Mouse (Mus musculus): ENCODE measurements around the gene Hspa4. TPM values are rescaled to one million over a fixed set of nuclear protein-coding genes. Genes with fewer than 3 reads are reported as not detected.
"Not testable (repeated sequence)": the region's sequence is repeated elsewhere in the genome, so short reads cannot be mapped to it uniquely, and the experiment has no call there.

The Hspa4 gene
- 82.4 and 84.2 TPM in 2 replicates for polyA plus RNA-seq (2016; fragmentation: Nextera tagmentation; extraction: Ambion mirVana)

- H3K4me3 ChIP-seq: peak within 1 kb of the TSS; percentile 88
- peak; percentile 94 for ATAC-seq (ENCODE audit: insufficient number of reproducible peaks, low FRiP score)
- H3K4me1 ChIP-seq (replicated peaks): peaks cover 37% of the 10 kb centered on the region
- WGBS: under 1% methylated on average over 58 of the region's 58 CpGs
- no peaks in the 10 kb centered on the region for H3K27me3 ChIP-seq (replicated peaks)
- H3K4me2 ChIP-seq: peak within 1 kb of the TSS; percentile 83
- H3K9me3 ChIP-seq (replicated peaks): no peaks in the 10 kb centered on the region
- peaks cover 9% of the 10 kb centered on the region for H3K36me3 ChIP-seq
- peak within 1 kb of the TSS; percentile 100 for H3K27ac ChIP-seq (ENCODE audit: poor library complexity, severe bottlenecking)
- H3K9ac ChIP-seq: peak within 1 kb of the TSS; percentile 98
Observed at GRCm38 (mm10) chr11:53300330-53301166, at the start of gene Hspa4. Gene Hspa4, minus strand, starts transcription at chr11:53300457.

GRCm38 (mm10) chr11:53345738-53346137 lies 45.5 kb upstream of the Hspa4 start:
- Histone ChIP-seq H3K4me1 (replicated peaks) (peaks cover 13% of the 10 kb centered on the region), H3K27ac (ENCODE audit: poor library complexity, severe bottlenecking) (no peak overlapping the region), H3K9me3 (replicated peaks) (no peaks in the 10 kb centered on the region), H3K9ac (no peak overlapping the region), H3K4me2 (0 out of 2 replicates have a peak overlapping the region, but pooled peaks have one; percentile 9), H3K4me3 (no peak overlapping the region), H3K27me3 (replicated peaks) (no peaks in the 10 kb centered on the region), H3K36me3 (no peaks in the 10 kb centered on the region)
- ATAC-seq (ENCODE audit: insufficient number of reproducible peaks, low FRiP score): no peak
- WGBS: 16% methylated on average over 2 of the region's 2 CpGs

GRCm38 (mm10) chr11:53345328-53345727 lies 45.1 kb upstream of the Hspa4 start:
- Histone ChIP-seq H3K4me3 (no peak overlapping the region), H3K4me1 (replicated peaks) (peaks cover 13% of the 10 kb centered on the region), H3K9me3 (replicated peaks) (no peaks in the 10 kb centered on the region), H3K27ac (ENCODE audit: poor library complexity, severe bottlenecking) (peak overlapping the region; percentile 5; the same call in 1 of the 2 replicates), H3K9ac (no peak overlapping the region), H3K27me3 (replicated peaks) (no peaks in the 10 kb centered on the region), H3K4me2 (no peak overlapping the region), H3K36me3 (no peaks in the 10 kb centered on the region)
- 9% methylated on average over 5 of the region's 5 CpGs for WGBS
- peak; percentile 68; the same call in 1 of the 2 replicates for ATAC-seq (ENCODE audit: insufficient number of reproducible peaks, low FRiP score)

GRCm38 (mm10) chr11:53342711-53343110 lies 42.5 kb upstream of the Hspa4 start:
- ATAC-seq (ENCODE audit: insufficient number of reproducible peaks, low FRiP score): no peak
- 47% methylated on average over 5 of the region's 5 CpGs for WGBS

GRCm38 (mm10) chr11:53341019-53341418 lies 40.8 kb upstream of the Hspa4 start:
- H3K4me1 ChIP-seq (replicated peaks): peaks cover 13% of the 10 kb centered on the region
- not testable (repeated sequence) for H3K4me2 ChIP-seq; H3K36me3 ChIP-seq; H3K9me3 ChIP-seq (replicated peaks); H3K27ac ChIP-seq (ENCODE audit: poor library complexity, severe bottlenecking); H3K27me3 ChIP-seq (replicated peaks); ATAC-seq (ENCODE audit: insufficient number of reproducible peaks, low FRiP score); H3K4me3 ChIP-seq; H3K9ac ChIP-seq
- whole genome bisulfite sequencing: 91% methylated on average over 10 of the region's 10 CpGs

More at GRCm38 (mm10) chr11:53342711-53343110, 42.5 kb upstream of the Hspa4 start:
- no peaks in the 10 kb centered on the region for H3K36me3 ChIP-seq
- no peak overlapping the region for H3K4me3 ChIP-seq
- H3K27ac ChIP-seq (ENCODE audit: poor library complexity, severe bottlenecking): no peak overlapping the region
- no peak overlapping the region for H3K9ac ChIP-seq
- H3K4me2 ChIP-seq: no peak overlapping the region
- H3K27me3 ChIP-seq (replicated peaks): no peaks in the 10 kb centered on the region
- no peaks in the 10 kb centered on the region for H3K9me3 ChIP-seq (replicated peaks)
- peaks cover 13% of the 10 kb centered on the region for H3K4me1 ChIP-seq (replicated peaks)

GRCm38 (mm10) chr11:53337684-53338083 lies 37.4 kb upstream of the Hspa4 start:
- peaks cover 10% of the 10 kb centered on the region for H3K4me1 ChIP-seq (replicated peaks)
- H3K4me3 ChIP-seq: no peak overlapping the region
- ATAC-seq (ENCODE audit: insufficient number of reproducible peaks, low FRiP score): no peak
- no peak overlapping the region for H3K9ac ChIP-seq
- no peaks in the 10 kb centered on the region for H3K9me3 ChIP-seq (replicated peaks)
- no peak overlapping the region for H3K4me2 ChIP-seq
- H3K27me3 ChIP-seq (replicated peaks): no peaks in the 10 kb centered on the region
- WGBS: 53% methylated on average over 8 of the region's 8 CpGs
- H3K36me3 ChIP-seq: peaks cover 9% of the 10 kb centered on the region
- H3K27ac ChIP-seq (ENCODE audit: poor library complexity, severe bottlenecking): no peak overlapping the region

GRCm38 (mm10) chr11:53336924-53337323 lies 36.7 kb upstream of the Hspa4 start:
- WGBS: 68% methylated on average over 1 of the region's 1 CpGs
- no peak overlapping the region for H3K4me3 ChIP-seq
- no peak overlapping the region for H3K27ac ChIP-seq (ENCODE audit: poor library complexity, severe bottlenecking)
- H3K36me3 ChIP-seq: peaks cover 17% of the 10 kb centered on the region
- no peak overlapping the region for H3K9ac ChIP-seq
- no peak overlapping the region for H3K4me2 ChIP-seq
- peaks cover 10% of the 10 kb centered on the region for H3K4me1 ChIP-seq (replicated peaks)
- H3K27me3 ChIP-seq (replicated peaks): no peaks in the 10 kb centered on the region
- no peak for ATAC-seq (ENCODE audit: insufficient number of reproducible peaks, low FRiP score)
- H3K9me3 ChIP-seq (replicated peaks): no peaks in the 10 kb centered on the region

GRCm38 (mm10) chr11:53336182-53336571 lies 35.9 kb upstream of the Hspa4 start:
- Histone ChIP-seq H3K9ac (no peak overlapping the region), H3K27ac (ENCODE audit: poor library complexity, severe bottlenecking) (no peak overlapping the region), H3K4me2 (no peak overlapping the region), H3K4me1 (replicated peaks) (peaks cover 10% of the 10 kb centered on the region), H3K27me3 (replicated peaks) (no peaks in the 10 kb centered on the region), H3K36me3 (peaks cover 25% of the 10 kb centered on the region), H3K4me3 (no peak overlapping the region), H3K9me3 (replicated peaks) (no peaks in the 10 kb centered on the region)
- no peak for ATAC-seq (ENCODE audit: insufficient number of reproducible peaks, low FRiP score)

- Histone ChIP-seq H3K4me2 (peak overlapping the region; percentile 7; the same call in 1 of the 2 replicates), H3K27me3 (replicated peaks) (no peaks in the 10 kb centered on the region), H3K36me3 (peaks cover 30% of the 10 kb centered on the region), H3K27ac (ENCODE audit: poor library complexity, severe bottlenecking) (peak overlapping the region; percentile 47; the same call in 1 of the 2 replicates), H3K4me3 (no peak overlapping the region), H3K9ac (peak overlapping the region; percentile 24; the same call in 1 of the 2 replicates), H3K9me3 (replicated peaks) (no peaks in the 10 kb centered on the region), H3K4me1 (replicated peaks) (peaks cover 10% of the 10 kb centered on the region)
- 21% methylated on average over 3 of the region's 3 CpGs for WGBS
- peak; percentile 57; the same call in 1 of the 2 replicates for ATAC-seq (ENCODE audit: insufficient number of reproducible peaks, low FRiP score)
Observed at GRCm38 (mm10) chr11:53335505-53336181, 35.4 kb upstream of the Hspa4 start.

- H3K9ac ChIP-seq: no peak overlapping the region
Observed at GRCm38 (mm10) chr11:53332076-53332680, 31.9 kb upstream of the Hspa4 start.

GRCm38 (mm10) chr11:53331121-53331520 lies 30.9 kb upstream of the Hspa4 start:
- H3K4me1 ChIP-seq (replicated peaks): peaks cover 10% of the 10 kb centered on the region
- H3K4me2 ChIP-seq: no peak overlapping the region
- no peaks in the 10 kb centered on the region for H3K9me3 ChIP-seq (replicated peaks)
- H3K27ac ChIP-seq (ENCODE audit: poor library complexity, severe bottlenecking): no peak overlapping the region
- no peaks in the 10 kb centered on the region for H3K27me3 ChIP-seq (replicated peaks)
- H3K4me3 ChIP-seq: no peak overlapping the region
- 91% methylated on average over 6 of the region's 6 CpGs for WGBS
- no peak for ATAC-seq (ENCODE audit: insufficient number of reproducible peaks, low FRiP score)
- H3K9ac ChIP-seq: no peak overlapping the region
- H3K36me3 ChIP-seq: peaks cover 62% of the 10 kb centered on the region

More at GRCm38 (mm10) chr11:53332076-53332680, 31.9 kb upstream of the Hspa4 start:
- no peak for ATAC-seq (ENCODE audit: insufficient number of reproducible peaks, low FRiP score)
- whole genome bisulfite sequencing: 81% methylated on average over 14 of the region's 14 CpGs
- Histone ChIP-seq H3K27ac (ENCODE audit: poor library complexity, severe bottlenecking) (no peak overlapping the region), H3K4me3 (no peak overlapping the region), H3K4me2 (no peak overlapping the region), H3K36me3 (peaks cover 58% of the 10 kb centered on the region), H3K4me1 (replicated peaks) (peaks cover 10% of the 10 kb centered on the region), H3K9me3 (replicated peaks) (no peaks in the 10 kb centered on the region), H3K27me3 (replicated peaks) (no peaks in the 10 kb centered on the region)
